Mouse (Mus musculus): Measurements from ENCODE around the gene Rem1. TPM values are rescaled to one million over a fixed set of nuclear protein-coding genes. Genes with fewer than 3 reads are reported as not detected.

The Rem1 gene
- polyA plus RNA-seq, 1 experiment: 0.48 TPM

- peak; percentile 75 for DNase-seq (ENCODE audit: low read depth)
- TF ChIP-seq CTCF (IDR thresholded peaks at IDR 0.05; ENCODE audit: borderline replicate concordance, extremely low read depth, insufficient read depth, insufficient read length) (no peak), POLR2A (IDR thresholded peaks at IDR 0.05; ENCODE audit: borderline replicate concordance, extremely low read depth, insufficient read depth, insufficient read length, poor library complexity, severe bottlenecking) (no peak)
These were observed 53.1 kb downstream of the Rem1 start for GRCm38 (mm10) chr2:152679701-152680355.

GRCm38 (mm10) chr2:152683086-152683485 is 56.3 kb downstream of the Rem1 start:
- DNase-seq (ENCODE audit: low read depth): no peak
- TF ChIP-seq CTCF (IDR thresholded peaks at IDR 0.05; ENCODE audit: borderline replicate concordance, extremely low read depth, insufficient read depth, insufficient read length) (no peak), POLR2A (IDR thresholded peaks at IDR 0.05; ENCODE audit: borderline replicate concordance, extremely low read depth, insufficient read depth, insufficient read length, poor library complexity, severe bottlenecking) (no peak)

Other genes with a start within 250 kb of the Rem1 start
- gene Sox12, start 228.9 kb upstream of the Rem1 start, polyA plus RNA-seq (2012; rRNA removed): 87.0 and 105 TPM in 2 replicates
- gene Zcchc3, start 211.9 kb upstream of the Rem1 start, polyA plus RNA-seq (2012; rRNA removed): 18.1 and 19.9 TPM in 2 replicates
- gene 6820408C15Rik, start 211.4 kb upstream of the Rem1 start, polyA plus RNA-seq (2012; rRNA removed): 1.4 and 2.6 TPM in 2 replicates
- not detected in 2 replicates for gene Defb23, start 162.3 kb upstream of the Rem1 start, polyA plus RNA-seq (2012; rRNA removed)
- 0.15 TPM in 1 of 2 replicates, not detected in the other for gene Defb20, start 149.9 kb upstream of the Rem1 start, polyA plus RNA-seq (2012; rRNA removed)
- gene Defb22, start 136.8 kb upstream of the Rem1 start, polyA plus RNA-seq (2012; rRNA removed): not detected in 2 replicates
- not detected in 2 replicates for gene Defb26, start 115.3 kb upstream of the Rem1 start, polyA plus RNA-seq (2012; rRNA removed)
- gene Defb28, start 108.7 kb upstream of the Rem1 start, polyA plus RNA-seq (2012; rRNA removed): not detected in 2 replicates
- gene Defb29, start 86.9 kb upstream of the Rem1 start, polyA plus RNA-seq (2012; rRNA removed): not detected in 2 replicates
- not detected in 2 replicates for gene Gm17416, start 57.6 kb upstream of the Rem1 start, polyA plus RNA-seq (2012; rRNA removed)
- not detected in 2 replicates for gene Defb21, start 54.2 kb upstream of the Rem1 start, polyA plus RNA-seq (2012; rRNA removed)
- not detected in 2 replicates for gene Defb19, start 46.6 kb upstream of the Rem1 start, polyA plus RNA-seq (2012; rRNA removed)
- not detected in 2 replicates for gene Defb45, start 27.6 kb upstream of the Rem1 start, polyA plus RNA-seq (2012; rRNA removed)
- gene Defb36, start 22.6 kb upstream of the Rem1 start, polyA plus RNA-seq (2012; rRNA removed): not detected in 2 replicates
- not detected in 2 replicates for gene Defb25, start 3.9 kb upstream of the Rem1 start, polyA plus RNA-seq (2012; rRNA removed)
- 188 and 200 TPM in 2 replicates for gene H13, start 42.5 kb downstream of the Rem1 start, polyA plus RNA-seq (2012; rRNA removed)
- 19.7 and 22.9 TPM in 2 replicates for gene Mcts2, start 60.1 kb downstream of the Rem1 start, polyA plus RNA-seq (2012; rRNA removed)
- gene Id1, start 109.3 kb downstream of the Rem1 start, polyA plus RNA-seq (2012; rRNA removed): 126 TPM in 2 replicates
- gene Cox4i2, start 127.2 kb downstream of the Rem1 start, polyA plus RNA-seq (2012; rRNA removed): 4.3 and 4.8 TPM in 2 replicates
- gene Bcl2l1, start 204.8 kb downstream of the Rem1 start, polyA plus RNA-seq (2012; rRNA removed): 116 and 129 TPM in 2 replicates
- 20.8 and 28.8 TPM in 2 replicates for gene Tpx2, start 221.0 kb downstream of the Rem1 start, polyA plus RNA-seq (2012; rRNA removed)